Mouse (Mus musculus) embryonic facial prominence, embryonic 12.5 days (tissue): ENCODE measurements at regions not wholly inside any gene's neighbourhood (a gene's known extent, or its start where the extent isn't known, plus 50 kb on each side); places are given as distances from the start of the nearest gene placed in this dataset.

Experiments
- ATAC-seq: fragments of 200-750 bp; cut with Nextera tagmentation; 2 replicates; pipeline ENCODE4 v1.8.0; 2017; ENCODE audit not compliant: insufficient number of reproducible peaks, insufficient read depth, low FRiP score, low TSS enrichment
- H3K27ac ChIP-seq: fragments of 300-500 bp; sonication (generic); 2 replicates; pipeline ENCODE4 v1.5.1; 2016; ENCODE audit warnings: mild to moderate bottlenecking
- H3K27me3 ChIP-seq: fragments of 300-500 bp; sonication (generic); 2 replicates; pipeline ENCODE4 v1.6.1; 2016; ENCODE audit warnings: mild to moderate bottlenecking, moderate library complexity
- H3K36me3 ChIP-seq: fragments of 300-500 bp; sonication (generic); 2 replicates; pipeline ENCODE4 v1.6.1; 2016; ENCODE audit warnings: mild to moderate bottlenecking
- H3K4me1 ChIP-seq: fragments of 300-500 bp; sonication (generic); 2 replicates; pipeline ENCODE4 v1.6.1; 2016
- H3K4me2 ChIP-seq: fragments of 300-500 bp; sonication (generic); replicated peaks from 2 replicates; pipeline ENCODE4 v1.6.1; 2016; ENCODE audit warnings: mild to moderate bottlenecking, moderate library complexity
- H3K4me3 ChIP-seq: fragments of 300-500 bp; sonication (generic); 2 replicates; pipeline ENCODE4 v1.5.1; 2016; ENCODE audit warnings: mild to moderate bottlenecking
- H3K9ac ChIP-seq: fragments of 300-500 bp; sonication (generic); 2 replicates; pipeline ENCODE4 v1.6.1; 2016; ENCODE audit warnings: mild to moderate bottlenecking, moderate library complexity
- H3K9me3 ChIP-seq: fragments of 300-500 bp; sonication (generic); 2 replicates; pipeline ENCODE4 v1.6.1; 2016; ENCODE audit warnings: mild to moderate bottlenecking, moderate library complexity
- WGBS: fragments of 180-500 bp; shearing (Covaris S2); methylation state at CpG from one replicate; pipeline ENCODE4 v1.1.7; 2016; 5-methylcytosine and 5-hydroxymethylcytosine counted together

DNA sequence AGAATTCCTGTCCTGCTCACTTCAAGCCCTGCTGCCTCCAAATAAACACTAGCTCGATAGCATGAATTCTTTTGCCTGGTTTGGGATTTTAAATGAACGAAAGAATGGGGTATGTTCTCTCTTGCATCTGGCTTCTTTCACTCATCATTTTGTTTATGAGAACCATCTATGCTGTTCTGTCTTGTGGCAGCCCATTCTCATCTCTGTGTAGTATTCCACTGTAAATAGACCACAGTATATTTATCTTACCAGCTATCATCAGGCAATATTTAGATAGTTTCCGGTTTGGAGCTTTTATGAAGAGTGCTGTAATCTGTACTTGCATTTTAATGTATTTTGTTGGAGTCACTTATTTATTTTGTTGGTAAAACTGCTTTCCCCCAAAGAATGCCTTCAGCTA, 222.4 kb upstream of the Rps6ka3 start:
- ATAC-seq = no peak
- Histone ChIP-seq H3K4me3 (no peak overlapping the region), H3K9ac (no peak overlapping the region), H3K9me3 (no peaks in the 10 kb centered on the region), H3K36me3 (no peaks in the 10 kb centered on the region), H3K4me1 (no peaks in the 10 kb centered on the region), H3K27ac (no peak overlapping the region), H3K4me2 (no peak overlapping the region), H3K27me3 (no peaks in the 10 kb centered on the region)
- 50% methylated on average over 3 of the region's 3 CpGs for WGBS

- H3K36me3 ChIP-seq = no peaks in the 10 kb centered on the region
- H3K4me2 ChIP-seq = no peak overlapping the region
- H3K4me3 ChIP-seq = no peak overlapping the region
- H3K9ac ChIP-seq = no peak overlapping the region
- H3K27me3 ChIP-seq = no peaks in the 10 kb centered on the region
- 72% methylated on average over 1 of the region's 1 CpGs for WGBS
- no peaks in the 10 kb centered on the region for H3K4me1 ChIP-seq
- no peak for ATAC-seq
- H3K9me3 ChIP-seq = no peaks in the 10 kb centered on the region
- no peak overlapping the region for H3K27ac ChIP-seq
Observed at GRCm38 (mm10) chrX:159018955-159019354, 191.2 kb upstream of the Rps6ka3 start.

GRCm38 (mm10) chrX:159026311-159026710, 183.8 kb upstream of the Rps6ka3 start:
- no peak for ATAC-seq
- Histone ChIP-seq H3K27ac (no peak overlapping the region), H3K36me3 (no peaks in the 10 kb centered on the region), H3K4me3 (no peak overlapping the region), H3K27me3 (no peaks in the 10 kb centered on the region), H3K9ac (no peak overlapping the region), H3K9me3 (no peaks in the 10 kb centered on the region), H3K4me1 (no peaks in the 10 kb centered on the region), H3K4me2 (no peak overlapping the region)
- 74% methylated on average over 1 of the region's 1 CpGs for WGBS

DNA sequence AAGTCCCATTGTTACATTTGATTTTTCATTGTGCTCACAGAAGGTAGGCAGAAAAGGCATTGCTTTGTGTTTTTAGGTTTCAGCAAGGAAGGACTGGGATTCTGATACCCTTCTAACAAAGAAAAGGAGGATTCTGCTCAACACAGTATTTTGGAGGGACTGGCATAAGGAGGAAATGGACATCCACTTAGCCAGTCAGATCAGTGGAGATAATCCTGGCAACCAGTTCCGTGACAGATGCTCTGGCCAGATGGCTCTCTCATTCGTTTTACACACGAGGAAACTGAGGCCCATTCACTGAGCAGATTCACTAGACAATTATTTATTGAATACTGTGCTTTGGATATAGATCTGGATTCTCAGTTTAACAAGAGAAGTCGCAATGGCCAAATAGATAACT, 178.2 kb upstream of the Rps6ka3 start:
- Histone ChIP-seq H3K4me2 (no peak overlapping the region), H3K4me1 (no peaks in the 10 kb centered on the region), H3K27ac (no peak overlapping the region), H3K27me3 (no peaks in the 10 kb centered on the region), H3K9me3 (no peaks in the 10 kb centered on the region), H3K9ac (no peak overlapping the region), H3K4me3 (no peak overlapping the region), H3K36me3 (no peaks in the 10 kb centered on the region)
- WGBS = 74% methylated on average over 4 of the region's 4 CpGs
- no peak for ATAC-seq

DNA sequence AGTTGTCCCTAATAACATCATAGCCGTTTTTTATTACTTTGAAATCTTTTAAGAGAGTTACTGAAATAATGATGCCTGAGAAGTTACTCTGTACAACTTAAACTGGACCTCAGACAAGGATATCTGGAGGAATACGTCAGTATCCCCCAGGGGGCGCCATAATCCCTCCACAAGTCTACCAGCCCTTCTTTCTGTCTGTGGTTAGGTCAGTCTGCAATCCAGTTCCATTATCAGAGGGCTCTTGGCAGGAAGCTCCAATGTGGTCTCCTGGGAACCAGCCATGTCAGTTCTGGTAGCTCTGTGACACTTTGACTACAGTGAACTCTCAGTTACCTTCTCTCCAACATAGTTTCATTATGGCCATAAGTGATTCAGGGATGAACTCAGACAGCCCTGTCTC, 166.7 kb upstream of the Rps6ka3 start:
- ATAC-seq = no peak
- no peaks in the 10 kb centered on the region for H3K9me3 ChIP-seq
- H3K4me2 ChIP-seq = no peak overlapping the region
- no peaks in the 10 kb centered on the region for H3K36me3 ChIP-seq
- H3K9ac ChIP-seq = no peak overlapping the region
- 14% methylated on average over 3 of the region's 3 CpGs for WGBS
- H3K27me3 ChIP-seq = no peaks in the 10 kb centered on the region
- H3K4me3 ChIP-seq = no peak overlapping the region
- no peak overlapping the region for H3K27ac ChIP-seq
- H3K4me1 ChIP-seq = no peaks in the 10 kb centered on the region

GRCm38 (mm10) chrX:159047876-159048275, 162.2 kb upstream of the Rps6ka3 start:
- Histone ChIP-seq H3K4me2 (no peak overlapping the region), H3K4me3 (no peak overlapping the region), H3K27ac (no peak overlapping the region), H3K4me1 (no peaks in the 10 kb centered on the region), H3K9ac (no peak overlapping the region), H3K36me3 (no peaks in the 10 kb centered on the region), H3K9me3 (no peaks in the 10 kb centered on the region), H3K27me3 (no peaks in the 10 kb centered on the region)
- WGBS = 43% methylated on average over 2 of the region's 2 CpGs
- ATAC-seq = no peak

GRCm38 (mm10) chrX:159055689-159056461, 154.2 kb upstream of the Rps6ka3 start:
- no peak overlapping the region for H3K27ac ChIP-seq
- no peak overlapping the region for H3K4me2 ChIP-seq
- no peaks in the 10 kb centered on the region for H3K27me3 ChIP-seq
- H3K4me1 ChIP-seq = no peaks in the 10 kb centered on the region
- no peak overlapping the region for H3K4me3 ChIP-seq
- H3K9ac ChIP-seq = no peak overlapping the region
- ATAC-seq = no peak
- 74% methylated on average over 8 of the region's 8 CpGs for WGBS
- no peaks in the 10 kb centered on the region for H3K36me3 ChIP-seq
- no peaks in the 10 kb centered on the region for H3K9me3 ChIP-seq

DNA sequence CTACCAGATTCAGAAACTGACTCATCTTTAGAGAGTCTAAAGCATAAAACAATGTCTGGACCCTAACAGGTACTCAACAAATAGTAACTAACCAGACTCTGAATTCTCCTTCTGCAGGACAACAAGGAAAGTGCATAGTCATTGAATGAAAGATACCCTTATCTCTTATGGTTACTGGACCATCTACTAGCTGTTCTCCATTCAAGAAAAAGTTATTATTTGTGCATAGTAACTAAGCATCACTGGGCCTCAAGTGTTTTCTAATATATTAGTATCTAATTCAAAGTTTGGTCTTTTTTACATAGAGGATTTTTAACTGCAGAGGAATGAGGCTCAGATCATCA, 153.7 kb upstream of the Rps6ka3 start:
- Histone ChIP-seq H3K4me3 (no peak overlapping the region), H3K36me3 (no peaks in the 10 kb centered on the region), H3K27me3 (no peaks in the 10 kb centered on the region), H3K4me2 (no peak overlapping the region), H3K27ac (no peak overlapping the region), H3K9me3 (no peaks in the 10 kb centered on the region), H3K4me1 (no peaks in the 10 kb centered on the region), H3K9ac (no peak overlapping the region)
- no peak for ATAC-seq

GRCm38 (mm10) chrX:159058931-159059330, 151.2 kb upstream of the Rps6ka3 start:
- H3K4me2 ChIP-seq = no peak overlapping the region
- no peak overlapping the region for H3K27ac ChIP-seq
- H3K4me3 ChIP-seq = no peak overlapping the region
- H3K36me3 ChIP-seq = no peaks in the 10 kb centered on the region
- ATAC-seq = no peak
- no peak overlapping the region for H3K9ac ChIP-seq
- no peaks in the 10 kb centered on the region for H3K4me1 ChIP-seq
- no peaks in the 10 kb centered on the region for H3K9me3 ChIP-seq
- 0 out of 2 replicates have a peak, but pooled peaks cover 2% of the 10 kb centered on the region for H3K27me3 ChIP-seq

DNA sequence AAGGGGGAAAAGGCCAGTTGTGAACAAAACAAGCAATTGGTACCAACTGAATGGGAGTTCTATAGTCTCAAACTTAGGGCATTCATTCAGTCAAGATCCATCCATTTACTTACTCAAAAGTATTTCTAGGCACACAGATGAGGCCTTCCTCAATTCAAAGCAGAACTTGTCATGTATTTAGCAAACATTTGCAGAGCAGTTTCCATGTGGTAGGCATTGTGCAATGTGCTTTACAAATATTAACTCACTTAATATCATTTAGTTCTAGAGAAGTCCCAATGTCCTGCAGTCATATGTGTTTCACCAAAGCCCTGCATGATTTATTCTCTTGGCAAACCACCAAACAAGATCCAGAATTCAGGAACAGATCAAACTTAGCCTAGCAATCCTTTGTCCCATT, 148.8 kb upstream of the Rps6ka3 start:
- no peak overlapping the region for H3K9ac ChIP-seq
- no peaks in the 10 kb centered on the region for H3K36me3 ChIP-seq
- H3K27me3 ChIP-seq = 0 out of 2 replicates have a peak, but pooled peaks cover 2% of the 10 kb centered on the region
- H3K4me2 ChIP-seq = no peak overlapping the region
- H3K9me3 ChIP-seq = no peaks in the 10 kb centered on the region
- H3K4me1 ChIP-seq = no peaks in the 10 kb centered on the region
- no peak for ATAC-seq
- no peak overlapping the region for H3K4me3 ChIP-seq
- no peak overlapping the region for H3K27ac ChIP-seq

GRCm38 (mm10) chrX:159066212-159066611, 143.9 kb upstream of the Rps6ka3 start:
- Histone ChIP-seq H3K36me3 (no peaks in the 10 kb centered on the region), H3K9me3 (no peaks in the 10 kb centered on the region), H3K4me2 (no peak overlapping the region), H3K9ac (no peak overlapping the region), H3K4me3 (no peak overlapping the region), H3K27me3 (0 out of 2 replicates have a peak, but pooled peaks cover 8% of the 10 kb centered on the region), H3K4me1 (no peaks in the 10 kb centered on the region), H3K27ac (no peak overlapping the region)
- ATAC-seq = no peak
- 82% methylated on average over 2 of the region's 2 CpGs for WGBS

DNA sequence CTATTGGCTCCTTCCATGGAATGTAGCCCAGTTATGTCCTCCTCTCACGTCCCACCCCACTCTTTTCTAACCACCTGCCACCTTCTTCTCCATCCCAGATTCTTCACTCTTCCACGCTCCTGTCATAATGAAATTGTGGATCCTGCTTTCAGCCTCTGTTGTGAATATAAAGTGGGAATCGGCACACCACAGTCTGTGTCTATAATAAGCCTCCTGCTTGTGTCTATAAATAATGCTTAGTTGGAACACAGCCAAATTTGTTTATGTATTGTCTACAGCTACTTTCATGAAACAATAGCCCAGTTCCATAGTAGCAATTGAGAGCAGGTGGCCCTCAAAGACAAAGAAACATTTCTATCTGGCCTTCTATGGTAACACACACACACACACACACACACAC, 137.5 kb upstream of the Rps6ka3 start:
- Histone ChIP-seq H3K27me3 (peaks cover 3% of the 10 kb centered on the region; the same call in 1 of the 2 replicates), H3K9ac (no peak overlapping the region)
- ATAC-seq = no peak

DNA sequence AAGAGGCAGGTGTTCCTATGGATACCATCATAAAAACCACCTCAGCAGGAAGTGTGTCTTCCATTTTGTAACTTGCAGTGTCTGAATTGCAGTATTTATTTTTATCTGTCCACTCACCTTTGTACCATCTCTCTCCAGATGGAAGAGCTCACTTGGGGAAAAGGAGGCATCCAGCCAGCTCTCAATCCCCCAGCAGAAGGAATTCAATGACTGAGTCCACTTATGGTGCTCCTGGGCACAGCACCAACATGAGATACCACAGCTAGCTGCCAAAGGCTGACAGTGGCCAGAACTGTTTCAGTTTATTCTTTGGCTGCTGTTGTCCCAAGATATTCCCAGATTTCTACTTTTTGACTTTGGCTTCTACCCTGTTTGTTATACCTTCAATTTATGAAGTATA, 136.6 kb upstream of the Rps6ka3 start:
- Histone ChIP-seq H3K36me3 (no peaks in the 10 kb centered on the region), H3K9ac (no peak overlapping the region), H3K27me3 (peaks cover 3% of the 10 kb centered on the region; the same call in 1 of the 2 replicates), H3K9me3 (no peaks in the 10 kb centered on the region), H3K4me2 (no peak overlapping the region), H3K27ac (no peak overlapping the region), H3K4me1 (no peaks in the 10 kb centered on the region), H3K4me3 (no peak overlapping the region)
- ATAC-seq = no peak

More for the DNA sequence above, 137.5 kb upstream of the Rps6ka3 start:
- no peaks in the 10 kb centered on the region for H3K4me1 ChIP-seq
- no peak overlapping the region for H3K4me2 ChIP-seq
- 79% methylated on average over 3 of the region's 3 CpGs for WGBS
- no peak overlapping the region for H3K4me3 ChIP-seq
- no peak overlapping the region for H3K27ac ChIP-seq
- no peaks in the 10 kb centered on the region for H3K36me3 ChIP-seq
- no peaks in the 10 kb centered on the region for H3K9me3 ChIP-seq
